Mouse (Mus musculus) heart, adult 18-20 months (tissue): Measurements from ENCODE around the gene Slc6a20b. TPM values are rescaled to one million over a fixed set of nuclear protein-coding genes. Genes with fewer than 3 reads are reported as not detected.

ENCODE experiments used
- DNase-seq, 2 experiments: peaks; one replicate each; pipeline ENCODE4 v3.0.0; 2021 to 2022; ENCODE audit warnings: mixed read lengths in 1 of 2
- total RNA-seq, 2 experiments: library from RNA; stranded (reverse); gene quantifications; 2 replicates each; pipeline ENCODE4 v1.2.3; 2021

Slc6a20b gene
- total RNA-seq, 2 experiments from 2014 or later, result not detected

GRCm38 (mm10) chr9:123589240-123589910, 43.0 kb downstream of the Slc6a20b start:
- DNase-seq, result no peak

- DNase-seq, result no peak
Observed at GRCm38 (mm10) chr9:123577360-123578192, 54.8 kb downstream of the Slc6a20b start.

- no peak for DNase-seq
Observed at GRCm38 (mm10) chr9:123554599-123554998, 77.8 kb downstream of the Slc6a20b start.

Other genes with a start within 250 kb of the Slc6a20b start
- 10 to 100 TPM; 32.8 to 37.1 TPM for gene Limd1, start 153.9 kb downstream of the Slc6a20b start, total RNA-seq
- gene Sacm1l, start 102.8 kb downstream of the Slc6a20b start, total RNA-seq, result 10 to 100 TPM; 35.2 to 35.4 TPM
- under 1 TPM in 1 of 2 experiments, not detected in 1; 0.33 TPM for gene Ccr9, start 45.9 kb upstream of the Slc6a20b start, total RNA-seq
- not detected for gene Slc6a20a, start 46.3 kb upstream of the Slc6a20b start, total RNA-seq
- 10 to 100 TPM; 35.6 to 35.9 TPM for gene Lztfl1, start 85.1 kb upstream of the Slc6a20b start, total RNA-seq
- gene Cxcr6, start 173.9 kb upstream of the Slc6a20b start, total RNA-seq, result under 1 TPM; 0.17 to 0.39 TPM
- gene Fyco1, start 219.3 kb upstream of the Slc6a20b start, total RNA-seq, result 100 to 1,000 TPM; 257 TPM
- gene Xcr1, start 229.5 kb upstream of the Slc6a20b start, total RNA-seq, result under 1 TPM in 1 of 2 experiments, not detected in 1; 0.13 TPM